Mouse (Mus musculus) thymus, adult 2 months (tissue): ENCODE measurements around the gene Ntmt1.

Experiments
- CTCF ChIP-seq: fragments of 200-500 bp; IDR thresholded peaks from 2 replicates; pipeline ENCODE4 v1.5.1; 2012; ENCODE audit warnings: mild to moderate bottlenecking, control low read depth, low read length, moderate library complexity, borderline replicate concordance; ENCODE audit not compliant: control insufficient read depth, poor library complexity, insufficient read depth; ENCODE audit errors: extremely low read depth
- POLR2A ChIP-seq: fragments of 200-500 bp; IDR thresholded peaks from 2 replicates; pipeline ENCODE4 v1.6.1; 2012; ENCODE audit warnings: mild to moderate bottlenecking, low read length, control low read depth, moderate library complexity; ENCODE audit not compliant: control insufficient read depth, poor library complexity, insufficient read depth; ENCODE audit errors: extremely low read depth

GRCm38 (mm10) chr2:30783346-30783745 lies 24.3 kb upstream of the Ntmt1 start:
- TF ChIP-seq CTCF (no peak), POLR2A (no peak)
